In the genomic region with DNA sequence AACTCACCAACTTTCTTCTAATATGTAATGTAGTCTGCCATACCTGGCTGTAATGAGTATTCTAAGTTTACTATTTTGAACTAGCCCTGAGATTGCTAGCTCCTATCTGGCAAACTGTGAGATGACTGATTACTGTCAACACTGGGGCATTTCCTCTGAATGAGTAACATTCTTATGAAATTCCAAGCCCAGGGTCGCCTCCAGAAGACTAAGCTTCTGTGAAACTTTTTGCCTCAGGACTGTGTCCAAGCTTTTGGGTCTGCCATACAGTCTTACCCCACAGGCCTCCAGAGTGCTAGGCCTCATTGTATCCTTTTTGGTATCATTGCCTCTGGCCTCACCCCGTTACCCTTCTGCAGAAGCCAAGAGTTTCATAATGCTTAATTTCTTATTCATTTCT, we compare ENCODE assay signal across 19 mouse cellular contexts.
"Had no signal": no experiment of that assay in that cellular context is flagged by ENCODE, and none has a peak within 500 bp of the region (broad histone marks: within the 10 kb centered on the region; RNA-seq: fewer than 3 reads in every experiment).

No protein-coding gene starts in this region.

- H3K9me3 ChIP-seq: midbrain, embryonic 10.5 days; midbrain, embryonic 13.5 days; neural tube, embryonic 13.5 days; neural tube, embryonic 15.5 days; stomach, embryonic 15.5 days had no signal

- DNase-seq: lung, adult 18-20 months; lung, embryonic 14.5 days; lung, postnatal 10 days; lung, postnatal 4 days; retina, postnatal 1 day; right cerebral cortex, adult 18-20 months; right cerebral cortex, postnatal 25 days; right cerebral cortex, postnatal 4 days; thymus, adult 2 months; thymus, postnatal 25 days; thymus, postnatal 4 days had no signal

- H3K9ac ChIP-seq: lung, embryonic 14.5 days; midbrain, embryonic 13.5 days; neural tube, embryonic 13.5 days; neural tube, embryonic 15.5 days; stomach, embryonic 15.5 days had no signal

- H3K27me3 ChIP-seq: midbrain, embryonic 13.5 days; neural tube, embryonic 13.5 days; neural tube, embryonic 15.5 days; stomach, embryonic 15.5 days had no signal

- H3K4me1 ChIP-seq: neural tube, embryonic 13.5 days; neural tube, embryonic 15.5 days; stomach, embryonic 15.5 days had no signal

- H3K36me3 ChIP-seq: midbrain, embryonic 10.5 days; midbrain, embryonic 13.5 days; neural tube, embryonic 13.5 days; neural tube, embryonic 15.5 days; stomach, embryonic 15.5 days had no signal

- H3K4me3 ChIP-seq: midbrain, embryonic 10.5 days; midbrain, embryonic 13.5 days; myocyte; neural tube, embryonic 13.5 days; neural tube, embryonic 15.5 days; stomach, embryonic 15.5 days had no signal

- ATAC-seq: midbrain, embryonic 13.5 days; midbrain, embryonic 16.5 days had no signal

- H3K27ac ChIP-seq: midbrain, embryonic 10.5 days; midbrain, embryonic 13.5 days; neural tube, embryonic 13.5 days; neural tube, embryonic 15.5 days; stomach, embryonic 15.5 days; stomach, postnatal 0 days had no signal

- H3K4me2 ChIP-seq: lung, embryonic 14.5 days; midbrain, embryonic 13.5 days; neural tube, embryonic 13.5 days; neural tube, embryonic 15.5 days; stomach, embryonic 15.5 days had no signal
